Mouse (Mus musculus): ENCODE data around the gene B020031M17Rik. TPM values are rescaled to one million over a fixed set of nuclear protein-coding genes. Genes with fewer than 3 reads are reported as not detected.

The B020031M17Rik gene
- total RNA-seq, 1 experiment from 2014 or later: not detected

Other genes with a start within 250 kb of the B020031M17Rik start
- gene Nim1k, start 194.9 kb downstream of the B020031M17Rik start, total RNA-seq (2017): 4.4 and 4.6 TPM in 2 replicates
- gene Zfp131, start 159.9 kb downstream of the B020031M17Rik start, total RNA-seq (2017): 63.1 and 68.4 TPM in 2 replicates
- not detected in 2 replicates for gene AF067063, start 120.6 kb downstream of the B020031M17Rik start, total RNA-seq (2017)
- gene D13Ertd608e, start 114.8 kb downstream of the B020031M17Rik start, total RNA-seq (2017): not detected in 2 replicates
- not detected in 2 replicates for gene Tcstv1, start 56.0 kb downstream of the B020031M17Rik start, total RNA-seq (2017)
- gene Gm21761, start 21.5 kb downstream of the B020031M17Rik start, total RNA-seq (2017): not detected in 2 replicates
- not detected in 2 replicates for gene Gm36079, start 76.2 kb upstream of the B020031M17Rik start, total RNA-seq (2017)
- 3.9 and 8.6 TPM in 2 replicates for gene Gm21188, start 101.4 kb upstream of the B020031M17Rik start, total RNA-seq (2017)
- not detected in 2 replicates for gene Gm20767, start 189.4 kb upstream of the B020031M17Rik start, total RNA-seq (2017)
- not detected in 2 replicates for gene Gm21818, start 221.6 kb upstream of the B020031M17Rik start, total RNA-seq (2017)

Measured in hematopoietic stem cell, adult 5-6 weeks (primary cell).